Mouse (Mus musculus): ENCODE data around the gene Anapc13. TPM values are rescaled to one million over a fixed set of nuclear protein-coding genes. Genes with fewer than 3 reads are reported as not detected.

Gene Anapc13
- total RNA-seq (2023): 10 to 100 TPM; 56.2 to 75.1 TPM

DNA sequence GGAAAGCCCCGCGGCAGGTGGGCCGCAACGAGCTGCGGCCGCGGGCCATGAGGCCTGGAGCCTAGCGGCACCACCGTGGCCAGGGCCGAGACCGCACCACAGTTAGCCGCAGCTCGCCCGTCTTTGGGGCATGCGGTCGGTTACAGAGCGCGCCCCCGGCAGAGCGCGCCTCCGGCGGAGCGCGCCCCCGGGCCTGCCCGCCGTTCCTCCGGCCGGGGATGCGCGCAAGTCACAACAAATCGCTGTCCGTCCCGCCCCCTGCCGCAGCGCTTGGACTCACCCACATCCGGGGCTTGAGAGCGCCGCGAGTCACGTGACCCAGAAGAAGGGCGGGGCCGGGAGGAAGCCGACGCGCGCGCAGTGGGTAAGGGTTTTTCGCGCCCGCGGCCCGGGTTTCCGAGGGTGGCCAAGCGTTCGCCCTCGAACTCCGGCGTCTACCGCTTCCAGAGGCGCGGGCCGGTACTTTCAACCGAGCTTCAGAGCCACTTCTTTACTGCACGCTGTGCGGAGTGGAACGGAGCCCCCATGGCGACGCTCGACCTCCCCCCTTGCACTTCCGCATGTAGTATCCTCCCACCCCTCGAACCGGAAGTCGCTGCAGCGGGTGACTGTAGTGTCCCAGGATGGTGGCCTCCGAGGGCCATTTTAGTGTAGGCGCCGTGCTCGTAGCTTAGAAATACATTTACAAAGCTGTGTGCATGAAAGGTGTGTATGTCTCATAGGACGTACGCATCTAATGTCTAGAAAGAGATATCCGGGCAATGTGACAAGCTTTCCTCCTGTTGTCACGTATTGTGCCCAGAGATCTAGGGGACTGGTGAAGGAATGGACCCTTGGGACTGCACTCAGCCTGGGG, at the start of gene Anapc13, which contains the start of gene Cep63:
Anapc13 (plus strand) TSS at position 314 of the 856 bp plus-strand sequence.
Cep63 (minus strand) TSS at position 552 of the 856 bp plus-strand sequence.

Other genes starting within 250 kb of the Anapc13 start
- under 1 TPM in 1 of 2 experiments, not detected in 1; 0.09 TPM for gene Ky, start 120.5 kb upstream of the Anapc13 start, total RNA-seq (2023)
- gene Cep63, start 238 bp downstream of the Anapc13 start, total RNA-seq (2023): 10 to 100 TPM; 50.4 to 72.6 TPM
- not detected for gene Amotl2, start 90.4 kb downstream of the Anapc13 start, total RNA-seq (2023)
- 1 to 10 TPM; 1.6 to 1.8 TPM for gene Ryk, start 208.6 kb downstream of the Anapc13 start, total RNA-seq (2023)

Measured in T-cell, adult 66 days (primary cell).